Mouse (Mus musculus): ENCODE data around the gene Rnf123. TPM values are rescaled to one million over a fixed set of nuclear protein-coding genes. Genes with fewer than 3 reads are reported as not detected.
A peak's percentile ranks its signal among the peaks of the same experiment; 100 is the strongest.

The Rnf123 gene
- polyA plus RNA-seq, 1 experiment: 184 TPM

DNA sequence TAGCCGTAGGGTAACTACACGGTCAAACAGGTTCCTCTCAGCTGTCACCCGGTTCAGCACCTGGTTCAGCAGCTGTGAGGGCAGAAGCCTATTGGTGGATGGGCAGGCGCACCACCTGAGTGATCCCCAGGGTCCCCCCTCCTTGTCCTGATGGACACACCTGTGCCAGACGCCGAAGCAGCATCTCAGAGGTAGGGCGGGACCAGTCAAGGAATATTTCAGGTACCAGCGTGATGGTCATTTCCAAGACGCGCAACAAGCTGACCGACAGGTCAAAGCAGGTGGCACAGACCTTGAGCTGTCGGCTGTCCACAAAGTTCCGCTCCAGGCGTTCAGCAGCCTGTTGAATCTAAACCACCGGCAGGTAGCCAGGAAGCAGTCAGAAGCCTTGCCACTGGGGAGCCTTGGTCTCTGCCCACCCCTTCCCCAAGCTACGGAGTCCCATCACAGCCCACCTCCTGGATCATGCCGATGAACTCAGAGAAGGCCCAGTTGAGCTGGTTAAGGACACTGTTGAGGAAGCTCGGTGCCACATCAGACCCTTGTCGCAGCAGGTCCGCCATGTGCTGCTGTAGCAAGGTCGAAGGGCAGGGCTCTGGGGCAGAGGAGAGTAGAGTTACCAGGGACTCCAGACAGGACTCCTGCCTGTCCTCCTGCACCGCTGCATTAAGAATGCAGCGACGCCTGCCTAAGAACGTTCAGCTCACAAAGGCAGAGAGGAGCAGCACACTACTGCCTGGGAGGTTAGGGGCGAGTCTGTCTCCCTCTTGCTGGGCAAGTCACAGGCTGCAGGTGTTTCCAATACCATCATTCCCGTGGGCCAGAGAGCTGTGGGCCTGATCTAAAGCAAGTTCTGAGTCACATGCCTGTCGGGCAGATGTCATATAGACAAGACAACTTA, 26.5 kb downstream of the Rnf123 start:
- Histone ChIP-seq H3K4me3 (replicated peaks; ENCODE audit: insufficient read depth, low read depth, low read length) (no peak overlapping the region), H3K4me1 (ENCODE audit: control insufficient read depth, insufficient read depth, low read length) (peaks cover 7% of the 10 kb centered on the region; the same call in 1 of the 2 replicates), H3K27ac (ENCODE audit: insufficient read depth, low read length) (no peak overlapping the region), H3K27me3 (ENCODE audit: control insufficient read depth, insufficient read depth, low read length) (no peaks in the 10 kb centered on the region)
- peak in 1 of 2 experiments; percentile 18 for DNase-seq
- 75% methylated on average over 28 of the region's 28 CpGs for WGBS
- TF ChIP-seq CTCF (IDR thresholded peaks at IDR 0.05; ENCODE audit: borderline replicate concordance, insufficient read depth, low read depth, low read length): no peak
- TF ChIP-seq POLR2A (IDR thresholded peaks at IDR 0.05; ENCODE audit: borderline replicate concordance, insufficient read depth, low read length): no peak

DNA sequence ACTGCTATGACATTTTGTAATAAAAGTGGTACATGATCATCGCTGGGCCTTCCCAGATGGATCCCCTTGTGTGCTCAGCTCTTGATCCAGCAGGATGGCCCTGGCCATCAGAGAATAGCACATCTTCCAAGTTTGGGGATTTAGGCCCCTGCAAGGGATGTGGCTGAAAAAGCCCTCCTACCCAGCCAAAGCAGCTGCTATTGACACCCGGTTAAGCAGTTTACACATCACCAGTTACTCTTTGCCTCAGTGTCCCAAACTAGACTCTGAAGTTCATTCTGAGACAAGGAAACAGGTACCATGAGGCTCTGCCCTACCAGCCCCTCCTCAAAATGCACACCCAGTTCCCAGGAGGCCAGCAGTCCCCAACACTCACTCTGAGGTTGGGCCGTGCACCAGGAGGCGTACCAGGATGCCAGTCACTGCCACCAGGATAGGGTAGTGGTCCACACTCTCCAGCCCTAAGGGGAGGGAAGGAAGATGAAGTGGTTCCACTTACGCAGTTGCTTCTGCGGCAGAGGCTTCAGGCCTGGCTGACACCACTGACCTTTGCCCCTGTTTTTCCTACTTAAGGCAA, 27.4 kb downstream of the Rnf123 start:
- H3K4me1 ChIP-seq (ENCODE audit: control insufficient read depth, insufficient read depth, low read length): peaks cover 7% of the 10 kb centered on the region; the same call in 1 of the 2 replicates
- DNase-seq: no peak
- no peak overlapping the region for H3K4me3 ChIP-seq (replicated peaks; ENCODE audit: insufficient read depth, low read depth, low read length)
- no peak overlapping the region for H3K27ac ChIP-seq (ENCODE audit: insufficient read depth, low read length)
- TF ChIP-seq CTCF (IDR thresholded peaks at IDR 0.05; ENCODE audit: borderline replicate concordance, insufficient read depth, low read depth, low read length) (no peak), POLR2A (IDR thresholded peaks at IDR 0.05; ENCODE audit: borderline replicate concordance, insufficient read depth, low read length) (no peak)
- 84% methylated on average over 6 of the region's 6 CpGs for WGBS
- no peaks in the 10 kb centered on the region for H3K27me3 ChIP-seq (ENCODE audit: control insufficient read depth, insufficient read depth, low read length)

DNA sequence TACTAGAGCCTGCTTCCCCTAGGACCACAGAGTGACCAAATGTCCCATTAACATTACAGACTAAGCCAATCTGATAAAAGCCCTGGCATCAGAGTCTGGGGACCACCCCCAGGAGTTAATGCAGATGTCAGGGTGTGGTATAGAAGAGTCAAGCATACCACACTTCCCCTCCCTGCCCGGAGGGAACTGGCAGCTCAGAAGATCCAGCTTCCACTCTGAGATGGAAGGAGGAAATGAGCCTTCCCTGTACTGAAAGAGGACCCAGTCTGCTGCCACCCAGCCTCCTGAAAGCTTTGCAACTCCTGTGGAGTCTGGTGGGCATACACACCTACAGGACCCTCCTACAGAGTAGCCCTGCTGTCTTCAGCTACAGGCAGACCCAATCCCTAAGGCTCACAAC, 28.1 kb downstream of the Rnf123 start:
- peaks cover 7% of the 10 kb centered on the region; the same call in 1 of the 2 replicates for H3K4me1 ChIP-seq (ENCODE audit: control insufficient read depth, insufficient read depth, low read length)
- TF ChIP-seq CTCF (IDR thresholded peaks at IDR 0.05; ENCODE audit: borderline replicate concordance, insufficient read depth, low read depth, low read length): no peak
- no peak for TF ChIP-seq POLR2A (IDR thresholded peaks at IDR 0.05; ENCODE audit: borderline replicate concordance, insufficient read depth, low read length)
- DNase-seq: no peak
- no peak overlapping the region for H3K4me3 ChIP-seq (replicated peaks; ENCODE audit: insufficient read depth, low read depth, low read length)
- no peak overlapping the region for H3K27ac ChIP-seq (ENCODE audit: insufficient read depth, low read length)
- WGBS: 80% methylated on average over 1 of the region's 1 CpGs
- H3K27me3 ChIP-seq (ENCODE audit: control insufficient read depth, insufficient read depth, low read length): no peaks in the 10 kb centered on the region

DNA sequence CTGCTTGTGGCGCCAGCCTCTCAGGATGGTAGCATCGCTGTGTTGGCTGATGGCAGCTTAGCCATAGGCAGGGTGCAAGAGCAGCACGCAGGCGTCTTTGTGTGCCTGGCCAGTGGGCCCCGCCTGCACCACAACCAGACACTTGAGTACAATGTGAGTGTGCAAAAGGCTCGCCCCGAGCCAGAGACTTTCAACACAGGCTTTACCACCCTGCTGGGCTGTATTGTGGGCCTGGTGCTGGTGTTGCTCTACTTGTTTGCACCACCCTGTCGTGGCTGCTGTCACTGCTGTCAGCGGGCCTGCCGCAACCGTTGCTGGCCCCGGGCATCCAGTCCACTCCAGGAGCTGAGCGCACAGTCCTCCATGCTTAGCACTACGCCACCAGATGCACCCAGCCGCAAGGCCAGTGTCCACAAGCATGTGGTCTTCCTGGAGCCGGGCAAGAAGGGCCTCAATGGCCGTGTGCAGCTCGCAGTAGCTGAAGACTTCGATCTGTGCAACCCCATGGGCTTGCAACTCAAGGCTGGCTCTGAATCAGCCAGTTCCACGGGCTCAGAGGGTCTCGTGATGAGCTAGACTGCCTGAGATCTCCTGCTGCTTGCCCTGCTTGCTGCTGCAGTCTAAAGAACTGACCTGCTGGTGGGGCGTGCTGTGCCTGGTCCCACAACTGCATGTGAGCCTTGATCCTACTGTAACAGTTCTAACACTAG, 28.7 kb downstream of the Rnf123 start:
- peaks cover 7% of the 10 kb centered on the region; the same call in 1 of the 2 replicates for H3K4me1 ChIP-seq (ENCODE audit: control insufficient read depth, insufficient read depth, low read length)
- 80% methylated on average over 22 of the region's 22 CpGs for WGBS
- no peaks in the 10 kb centered on the region for H3K27me3 ChIP-seq (ENCODE audit: control insufficient read depth, insufficient read depth, low read length)
- TF ChIP-seq CTCF (IDR thresholded peaks at IDR 0.05; ENCODE audit: borderline replicate concordance, insufficient read depth, low read depth, low read length): no peak
- TF ChIP-seq POLR2A (IDR thresholded peaks at IDR 0.05; ENCODE audit: borderline replicate concordance, insufficient read depth, low read length): no peak
- no peak overlapping the region for H3K4me3 ChIP-seq (replicated peaks; ENCODE audit: insufficient read depth, low read depth, low read length)
- DNase-seq: peak in 1 of 2 experiments; percentile 36
- no peak overlapping the region for H3K27ac ChIP-seq (ENCODE audit: insufficient read depth, low read length)

DNA sequence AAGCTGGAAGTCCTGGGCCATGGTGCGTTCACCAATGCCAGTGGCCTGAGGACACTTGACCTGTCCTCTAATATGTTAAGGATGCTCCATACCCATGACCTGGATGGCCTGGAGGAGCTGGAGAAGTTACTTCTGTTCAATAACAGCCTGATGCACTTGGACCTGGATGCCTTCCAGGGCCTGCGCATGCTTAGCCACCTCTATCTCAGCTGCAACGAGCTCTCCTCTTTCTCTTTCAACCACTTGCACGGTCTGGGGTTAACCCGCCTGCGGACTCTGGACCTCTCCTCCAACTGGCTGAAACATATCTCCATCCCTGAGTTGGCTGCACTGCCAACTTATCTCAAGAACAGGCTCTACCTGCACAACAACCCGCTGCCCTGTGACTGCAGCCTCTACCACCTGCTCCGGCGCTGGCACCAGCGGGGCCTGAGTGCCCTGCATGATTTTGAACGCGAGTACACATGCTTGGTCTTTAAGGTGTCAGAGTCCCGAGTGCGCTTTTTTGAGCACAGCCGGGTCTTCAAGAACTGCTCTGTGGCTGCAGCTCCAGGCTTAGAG, 29.4 kb downstream of the Rnf123 start:
- Histone ChIP-seq H3K27ac (ENCODE audit: insufficient read depth, low read length) (no peak overlapping the region), H3K4me1 (ENCODE audit: control insufficient read depth, insufficient read depth, low read length) (peaks cover 7% of the 10 kb centered on the region; the same call in 1 of the 2 replicates), H3K4me3 (replicated peaks; ENCODE audit: insufficient read depth, low read depth, low read length) (no peak overlapping the region), H3K27me3 (ENCODE audit: control insufficient read depth, insufficient read depth, low read length) (no peaks in the 10 kb centered on the region)
- DNase-seq: peak; percentile 23 to 44
- 78% methylated on average over 15 of the region's 15 CpGs for WGBS
- TF ChIP-seq CTCF (IDR thresholded peaks at IDR 0.05; ENCODE audit: borderline replicate concordance, insufficient read depth, low read depth, low read length) (0 out of 2 replicates have a peak, but pooled peaks have one; percentile 11), POLR2A (IDR thresholded peaks at IDR 0.05; ENCODE audit: borderline replicate concordance, insufficient read depth, low read length) (no peak)

DNA sequence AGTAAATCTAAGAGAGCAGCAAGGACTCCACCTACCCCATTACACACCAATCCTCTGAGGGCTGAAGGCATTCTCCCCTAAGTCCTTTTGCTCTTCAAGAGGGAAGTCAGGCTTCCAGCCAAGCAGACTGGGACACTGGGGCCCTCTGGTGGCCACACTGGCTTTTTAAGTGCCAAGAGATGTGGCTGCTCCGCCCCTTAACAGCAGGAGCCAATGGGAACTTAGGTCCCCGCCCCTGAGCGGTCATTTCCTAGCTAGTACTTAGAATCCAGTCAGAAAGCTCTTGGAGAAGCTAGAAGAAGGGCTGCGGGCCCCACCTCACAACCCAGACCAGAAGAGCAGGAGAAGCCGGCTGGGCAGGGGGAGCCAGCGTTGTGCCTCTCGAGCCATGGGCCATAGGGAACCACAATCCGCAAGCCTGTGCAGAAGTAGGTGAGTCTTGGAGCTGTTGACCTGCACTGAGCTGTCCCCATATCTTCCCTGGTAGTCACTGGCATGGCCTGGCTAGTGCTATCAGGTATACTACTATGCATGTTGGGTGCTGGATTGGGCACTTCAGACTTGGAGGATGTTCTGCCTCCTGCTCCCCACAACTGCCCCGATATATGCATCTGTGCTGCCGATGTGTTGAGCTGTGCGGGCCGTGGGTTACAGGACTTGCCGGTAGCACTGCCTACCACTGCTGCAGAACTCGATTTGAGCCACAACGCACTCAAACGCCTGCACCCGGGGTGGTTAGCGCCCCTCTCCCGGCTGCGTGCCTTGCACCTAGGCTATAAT, 30.1 kb downstream of the Rnf123 start, which contains the start of gene Amigo3:
Amigo3 (plus strand) TSS at position 275 of the 780 bp plus-strand sequence.
- Histone ChIP-seq H3K4me3 (replicated peaks; ENCODE audit: insufficient read depth, low read depth, low read length) (no peak within 1 kb of the TSS), H3K27ac (ENCODE audit: insufficient read depth, low read length) (no peak within 1 kb of the TSS), H3K27me3 (ENCODE audit: control insufficient read depth, insufficient read depth, low read length) (no peaks in the 10 kb centered on the region), H3K4me1 (ENCODE audit: control insufficient read depth, insufficient read depth, low read length) (peaks cover 7% of the 10 kb centered on the region; the same call in 1 of the 2 replicates)
- 58% methylated on average over 20 of the region's 20 CpGs for WGBS
- peak; percentile 92 to 96 for DNase-seq
- TF ChIP-seq CTCF (IDR thresholded peaks at IDR 0.05; ENCODE audit: borderline replicate concordance, insufficient read depth, low read depth, low read length) (peak; percentile 90), POLR2A (IDR thresholded peaks at IDR 0.05; ENCODE audit: borderline replicate concordance, insufficient read depth, low read length) (no peak)

All from cerebellum, adult 2 months (tissue).